8 mouse cellular contexts compared by ENCODE assay signal in genomic region chr19:29102098-29102497, GRCm38 (mm10). TPM values are rescaled to one million over a fixed set of nuclear protein-coding genes. Genes with fewer than 3 reads are reported as not detected.
DNase-seq lines count a peak whose midpoint lies in the region; ATAC-seq and TF ChIP-seq lines count a peak whose summit lies in the region.

No protein-coding gene starts in this region.

- no peak for TF ChIP-seq POLR2A in embryonic fibroblast, embryonic 13.5 days (IDR thresholded peaks at IDR 0.05; ENCODE audit: low read depth, low read length)

- peak overlapping the region; percentile 83 for H3K9ac ChIP-seq in liver, embryonic 12.5 days

- no peak for DNase-seq in gastrocnemius, adult 2 months
- DNase-seq in gastrocnemius, postnatal 10 days, result no peak
- DNase-seq in CD4-positive helper T cell, adult 2 months (ENCODE audit: low read depth, low spot score), result peak; percentile 33
- peak; percentile 27 for DNase-seq in yolk sac, embryonic 10.5 days (ENCODE audit: low spot score)
- no peak for DNase-seq in gastrocnemius, postnatal 4 days (ENCODE audit: low spot score in 2 of 2)
- DNase-seq in kidney, adult 9 months, result no peak

- peak overlapping the region; percentile 100 for H3K4me3 ChIP-seq in gastrocnemius, adult 2 months
- H3K4me3 ChIP-seq in embryonic fibroblast, embryonic 13.5 days (ENCODE audit: insufficient read depth, low read length), result peak overlapping the region; percentile 84
- peak overlapping the region; percentile 82 for H3K4me3 ChIP-seq in liver, embryonic 12.5 days

- H3K27ac ChIP-seq in gastrocnemius, adult 2 months, result peak overlapping the region; percentile 97
- H3K27ac ChIP-seq in embryonic fibroblast, embryonic 13.5 days (ENCODE audit: insufficient read depth, low read length), result no peak overlapping the region
- H3K27ac ChIP-seq in liver, embryonic 12.5 days, result peak overlapping the region; percentile 77

- peak overlapping the region; percentile 99 for H3K4me2 ChIP-seq in liver, embryonic 12.5 days

- H3K36me3 ChIP-seq in liver, embryonic 12.5 days, result peaks cover 32% of the 10 kb centered on the region

- WGBS in liver, embryonic 12.5 days (ENCODE audit: insufficient replicate concordance), result 7% methylated on average over 13 of the region's 13 CpGs

- no peak for TF ChIP-seq CTCF in gastrocnemius, adult 2 months (IDR thresholded peaks at IDR 0.05)
- no peak for TF ChIP-seq CTCF in embryonic fibroblast, embryonic 13.5 days (IDR thresholded peaks at IDR 0.05; ENCODE audit: borderline replicate concordance, insufficient read depth, low read length)

- ATAC-seq in liver, embryonic 12.5 days, result no peak

- peaks cover 5% of the 10 kb centered on the region; the same call in 1 of the 2 replicates for H3K4me1 ChIP-seq in embryonic fibroblast, embryonic 13.5 days (ENCODE audit: control insufficient read depth, insufficient read depth, low read length)
- H3K4me1 ChIP-seq in liver, embryonic 12.5 days, result peaks cover 51% of the 10 kb centered on the region

- no peaks in the 10 kb centered on the region; the same call in 1 of the 2 replicates for H3K27me3 ChIP-seq in liver, embryonic 12.5 days (replicated peaks)

- no peaks in the 10 kb centered on the region for H3K9me3 ChIP-seq in liver, embryonic 12.5 days (replicated peaks)

- intact Hi-C loops in gastrocnemius, adult 2 months (cut with DNase I), result loop anchor here (5.0 kb wide), 1 partner anchor 150 kb away; the partner anchor contains the start of gene Jak2

RNA-seq across cellular contexts. Expression of gene Rcl1, which starts 0.9 kb away (rescaled TPM):
- total RNA-seq in gastrocnemius, adult 2 months (2021), result 1 to 10 TPM; 6.5 to 7.7 TPM
- 10 to 100 TPM; 12.3 to 12.4 TPM for total RNA-seq in gastrocnemius, postnatal 10 days (2021)
- polyA plus RNA-seq in embryonic fibroblast, embryonic 13.5 days (2011; ENCODE audit: insufficient read length, low read depth, missing spikeins), result 17.0 and 17.2 TPM in 2 replicates
- polyA plus RNA-seq in liver, embryonic 12.5 days (2016; fragmentation: Nextera tagmentation; extraction: Ambion mirVana), result 81.1 and 83.7 TPM in 2 replicates
- 10 to 100 TPM; 11.6 to 12.6 TPM for total RNA-seq in gastrocnemius, postnatal 4 days (2021)

RNA-seq across cellular contexts. Expression of gene Ak3, which starts 54.3 kb away (rescaled TPM):
- 10 to 100 TPM; 38.1 to 54.4 TPM for total RNA-seq in gastrocnemius, adult 2 months (2021)
- 10 to 100 TPM; 60.1 to 61.7 TPM for total RNA-seq in gastrocnemius, postnatal 10 days (2021)
- 56.1 and 62.0 TPM in 2 replicates for polyA plus RNA-seq in embryonic fibroblast, embryonic 13.5 days (2011; ENCODE audit: insufficient read length, low read depth, missing spikeins)
- 56.9 and 59.3 TPM in 2 replicates for polyA plus RNA-seq in liver, embryonic 12.5 days (2016; fragmentation: Nextera tagmentation; extraction: Ambion mirVana)
- 10 to 100 TPM; 70.0 to 71.5 TPM for total RNA-seq in gastrocnemius, postnatal 4 days (2021)

Comparison
In these comparisons a context has a peak if more than half of its experiments do, and no peak if none do; other contexts are left out.
1. DNase-seq: peak in CD4-positive helper T cell, adult 2 months (single experiment) and yolk sac, embryonic 10.5 days (single experiment); none in gastrocnemius, adult 2 months (single experiment), gastrocnemius, postnatal 10 days (single experiment), gastrocnemius, postnatal 4 days (0 of 2) and kidney, adult 9 months (single experiment).
2. Peak in every context shown above with its lines, with median percentiles within 50 percentile points of each other: H3K4me3 ChIP-seq.